Mouse (Mus musculus) MEL (cell line): Measurements from ENCODE around the gene Slc13a3. TPM values are rescaled to one million over a fixed set of nuclear protein-coding genes. Genes with fewer than 3 reads are reported as not detected.

Experiments used
- DNase-seq: peaks from one replicate; pipeline ENCODE4 v3.0.0; 2011; ENCODE audit warnings: low read depth, low spot score
- H3K27ac ChIP-seq: 2 replicates; pipeline ENCODE4 v1.5.1; 2012; ENCODE audit warnings: low read depth, mild to moderate bottlenecking, control low read depth, low read length, moderate library complexity; ENCODE audit not compliant: control insufficient read depth
- H3K27me3 ChIP-seq, 2 experiments: fragments of 150-350 bp in 1 of 2; sonication (generic) in 1 of 2; 2 replicates each; pipeline ENCODE4 v1.6.1; 2012; ENCODE audit warnings: low read length in 2 of 2, mild to moderate bottlenecking in 2 of 2, improper control_type of control experiment in 1 of 2, moderate library complexity in 1 of 2; ENCODE audit not compliant: insufficient read depth in 2 of 2, control insufficient read depth in 1 of 2
- H3K36me3 ChIP-seq, 2 experiments: 2 replicates each; pipeline ENCODE4 v1.6.1; 2012 to 2014; ENCODE audit warnings: low read length in 2 of 2, improper control_type of control experiment in 1 of 2, inconsistent platforms in 1 of 2, mild to moderate bottlenecking in 1 of 2; ENCODE audit not compliant: insufficient read depth in 2 of 2, control insufficient read depth in 1 of 2
- H3K4me1 ChIP-seq, 2 experiments: fragments of 150-350 bp in 1 of 2; sonication (generic) in 1 of 2; 2 replicates each; pipeline ENCODE4 v1.6.1; 2012; ENCODE audit warnings: low read length in 2 of 2, improper control_type of control experiment in 1 of 2, mild to moderate bottlenecking in 1 of 2; ENCODE audit not compliant: insufficient read depth in 2 of 2, control insufficient read depth in 1 of 2
- H3K4me3 ChIP-seq, 2 experiments: fragments of 150-350 bp in 1 of 2; sonication (generic) in 1 of 2; 2 replicates each; pipeline ENCODE4 v1.5.1; 2012; ENCODE audit warnings: low read depth in 2 of 2, low read length in 2 of 2, mild to moderate bottlenecking in 2 of 2, moderate library complexity in 2 of 2, control low read depth in 1 of 2, improper control_type of control experiment in 1 of 2; ENCODE audit not compliant: control insufficient read depth in 1 of 2, insufficient read depth in 1 of 2
- H3K79me2 ChIP-seq: 2 replicates; pipeline ENCODE4 v1.6.1; 2012; ENCODE audit warnings: mild to moderate bottlenecking, low read length, moderate library complexity; ENCODE audit not compliant: control insufficient read depth, poor library complexity, insufficient read depth
- H3K9ac ChIP-seq: 2 replicates; pipeline ENCODE4 v1.6.1; 2012; ENCODE audit warnings: low read depth, mild to moderate bottlenecking, control low read depth, low read length, moderate library complexity; ENCODE audit not compliant: control insufficient read depth, poor library complexity, severe bottlenecking
- H3K9me3 ChIP-seq: fragments of 150-350 bp; sonication (generic); replicated peaks from 2 replicates; pipeline ENCODE4 v1.6.1; 2012; ENCODE audit warnings: mild to moderate bottlenecking, low read length, improper control_type of control experiment, moderate library complexity; ENCODE audit not compliant: insufficient read depth
- BHLHE40 ChIP-seq: IDR thresholded peaks from 2 replicates; pipeline ENCODE4 v1.6.1; 2012; ENCODE audit warnings: low read depth, mild to moderate bottlenecking, inconsistent platforms, low read length, improper control_type of control experiment, borderline replicate concordance
- CHD2 ChIP-seq: IDR thresholded peaks from 2 replicates; pipeline ENCODE4 v1.6.1; 2011; ENCODE audit warnings: low read length, improper control_type of control experiment
- CTCF ChIP-seq, 3 experiments: IDR thresholded peaks in 2 of 3; conservative IDR thresholded peaks in 1 of 3; 2 replicates each; pipeline ENCODE4 v1.5.1; 2011 to 2012; ENCODE audit warnings: low read length in 3 of 3, low read depth in 2 of 3, mild to moderate bottlenecking in 2 of 3, improper control_type of control experiment in 1 of 3, inconsistent platforms in 1 of 3, mixed read lengths in 1 of 3, moderate library complexity in 1 of 3; ENCODE audit not compliant: control insufficient read depth in 1 of 3, insufficient read depth in 1 of 3, poor library complexity in 1 of 3, severe bottlenecking in 1 of 3
- E2F4 ChIP-seq: IDR thresholded peaks from 2 replicates; pipeline ENCODE4 v1.6.1; 2011; ENCODE audit warnings: low read depth, low read length, improper control_type of control experiment, borderline replicate concordance
- ELF1 ChIP-seq: IDR thresholded peaks from 2 replicates; pipeline ENCODE4 v1.6.1; 2014; ENCODE audit warnings: low read depth, mild to moderate bottlenecking, inconsistent platforms, low read length, improper control_type of control experiment, moderate library complexity
- ETS1 ChIP-seq: IDR thresholded peaks from 2 replicates; pipeline ENCODE4 v1.6.1; 2012; ENCODE audit warnings: low read depth, mild to moderate bottlenecking, inconsistent platforms, low read length, improper control_type of control experiment, moderate library complexity
- GATA1 ChIP-seq: IDR thresholded peaks from 2 replicates; pipeline ENCODE4 v1.6.1; 2011; ENCODE audit warnings: low read depth, low read length, improper control_type of control experiment
- HCFC1 ChIP-seq: IDR thresholded peaks from 2 replicates; pipeline ENCODE4 v1.6.1; 2012; ENCODE audit warnings: low read depth, mild to moderate bottlenecking, inconsistent platforms, low read length, improper control_type of control experiment, moderate library complexity
- JUND ChIP-seq: IDR thresholded peaks from 2 replicates; pipeline ENCODE4 v1.6.1; 2011; ENCODE audit warnings: low read depth, mild to moderate bottlenecking, improper control_type of control experiment, low read length
- KAT2A ChIP-seq: conservative IDR thresholded peaks from 2 replicates; pipeline ENCODE4 v1.6.1; 2012; ENCODE audit warnings: low read depth, low read length, improper control_type of control experiment, inconsistent platforms
- MAFK ChIP-seq: IDR thresholded peaks from 2 replicates; pipeline ENCODE4 v1.6.1; 2011; ENCODE audit warnings: low read depth, mild to moderate bottlenecking, low read length, improper control_type of control experiment, borderline replicate concordance
- MAZ ChIP-seq: IDR thresholded peaks from 2 replicates; pipeline ENCODE4 v1.6.1; 2012; ENCODE audit warnings: low read depth, mild to moderate bottlenecking, inconsistent platforms, low read length, improper control_type of control experiment
- MEF2A ChIP-seq: IDR thresholded peaks from 2 replicates; pipeline ENCODE4 v1.6.1; 2014; ENCODE audit warnings: low read depth, mild to moderate bottlenecking, inconsistent platforms, low read length, improper control_type of control experiment; ENCODE audit not compliant: poor library complexity, insufficient replicate concordance, severe bottlenecking; ENCODE audit errors: extremely low read depth
- MXI1 ChIP-seq: IDR thresholded peaks from 2 replicates; pipeline ENCODE4 v1.6.1; 2011; ENCODE audit warnings: mild to moderate bottlenecking, low read depth, low read length, improper control_type of control experiment
- MYB ChIP-seq: IDR thresholded peaks from 2 replicates; pipeline ENCODE4 v1.6.1; 2011; ENCODE audit warnings: mild to moderate bottlenecking, low read depth, low read length, improper control_type of control experiment
- MYC ChIP-seq: IDR thresholded peaks from 2 replicates; pipeline ENCODE4 v1.6.1; 2011; ENCODE audit warnings: low read depth, mild to moderate bottlenecking, low read length, improper control_type of control experiment, moderate library complexity
- NELFE ChIP-seq: IDR thresholded peaks from 2 replicates; pipeline ENCODE4 v1.6.1; 2011; ENCODE audit warnings: low read depth, low read length, improper control_type of control experiment
- POLR2A ChIP-seq, 2 experiments: IDR thresholded peaks; 2 replicates each; pipeline ENCODE4 v1.6.1; 2011 to 2012; ENCODE audit warnings: low read length in 2 of 2, mild to moderate bottlenecking in 2 of 2, control low read depth in 1 of 2, improper control_type of control experiment in 1 of 2, low read depth in 1 of 2, moderate library complexity in 1 of 2; ENCODE audit not compliant: control insufficient read depth in 1 of 2, insufficient read depth in 1 of 2, poor library complexity in 1 of 2
- POLR2AphosphoS2 ChIP-seq: IDR thresholded peaks from 2 replicates; pipeline ENCODE4 v1.6.1; 2011; ENCODE audit warnings: low read length, improper control_type of control experiment
- RCOR1 ChIP-seq: IDR thresholded peaks from 2 replicates; pipeline ENCODE4 v1.6.1; 2012; ENCODE audit warnings: low read depth, mild to moderate bottlenecking, inconsistent platforms, low read length, improper control_type of control experiment
- SIN3A ChIP-seq: IDR thresholded peaks from 2 replicates; pipeline ENCODE4 v1.6.1; 2012; ENCODE audit warnings: low read length, improper control_type of control experiment, inconsistent platforms
- SMC3 ChIP-seq: IDR thresholded peaks from 2 replicates; pipeline ENCODE4 v1.6.1; 2011; ENCODE audit warnings: low read depth, low read length, improper control_type of control experiment
- TAL1 ChIP-seq: IDR thresholded peaks from 2 replicates; pipeline ENCODE4 v1.6.1; 2012; ENCODE audit warnings: mild to moderate bottlenecking, inconsistent platforms, low read length, moderate library complexity, mixed read lengths
- TBP ChIP-seq: IDR thresholded peaks from 2 replicates; pipeline ENCODE4 v1.8.0; 2011; ENCODE audit warnings: low read depth, low read length, improper control_type of control experiment
- UBTF ChIP-seq: IDR thresholded peaks from 2 replicates; pipeline ENCODE4 v1.6.1; 2012; ENCODE audit warnings: low read depth, mild to moderate bottlenecking, inconsistent platforms, low read length, improper control_type of control experiment, moderate library complexity, borderline replicate concordance; ENCODE audit not compliant: insufficient read depth
- USF1 ChIP-seq: IDR thresholded peaks from 2 replicates; pipeline ENCODE4 v1.6.1; 2014; ENCODE audit warnings: low read depth, mild to moderate bottlenecking, inconsistent platforms, low read length, improper control_type of control experiment, moderate library complexity
- USF2 ChIP-seq, 2 experiments: IDR thresholded peaks; 2 replicates each; pipeline ENCODE4 v1.6.1; 2011 to 2012; ENCODE audit warnings: improper control_type of control experiment in 2 of 2, low read length in 2 of 2, borderline replicate concordance in 1 of 2, inconsistent platforms in 1 of 2, low read depth in 1 of 2, mild to moderate bottlenecking in 1 of 2; ENCODE audit not compliant: insufficient read depth in 1 of 2
- ZC3H11A ChIP-seq: IDR thresholded peaks from 2 replicates; pipeline ENCODE4 v1.6.1; 2012; ENCODE audit warnings: low read depth, mild to moderate bottlenecking, inconsistent platforms, low read length, improper control_type of control experiment
- ZKSCAN1 ChIP-seq: IDR thresholded peaks from 2 replicates; pipeline ENCODE4 v1.6.1; 2012; ENCODE audit warnings: low read depth, mild to moderate bottlenecking, inconsistent platforms, low read length, improper control_type of control experiment, moderate library complexity
- ZMIZ1 ChIP-seq: IDR thresholded peaks from 2 replicates; pipeline ENCODE4 v1.6.1; 2012; ENCODE audit warnings: low read depth, mild to moderate bottlenecking, inconsistent platforms, low read length, improper control_type of control experiment, moderate library complexity
- ZNF384 ChIP-seq: IDR thresholded peaks from 2 replicates; pipeline ENCODE4 v1.6.1; 2012; ENCODE audit warnings: low read depth, mild to moderate bottlenecking, inconsistent platforms, low read length, improper control_type of control experiment
- polyA plus RNA-seq, 2 experiments: library from polyadenylated mRNA; stranded (reverse) in 1 of 2; unstranded in 1 of 2; fragments of >175 nt in 1 of 2; fragments of >200 nt in 1 of 2; gene quantifications; 2 replicates each; pipeline versions ENCODE4 v1.2.1 to v1.2.4; 2012; ENCODE audit warnings: low replicate concordance in 2 of 2, low read depth in 1 of 2; ENCODE audit not compliant: insufficient read length in 2 of 2, insufficient read depth in 1 of 2, missing spikeins in 1 of 2
- total RNA-seq: library from RNA; depleted of rRNA; stranded (reverse); fragments of 300-350 nt; gene quantifications from 2 replicates; pipeline ENCODE4 v1.2.3, GENCODE M21; 2012

Gene Slc13a3
- total and polyA plus RNA-seq, 3 experiments, result not detected

- Histone ChIP-seq H3K4me1 (no peaks in the 10 kb centered on the region), H3K36me3 (no peaks in the 10 kb centered on the region), H3K4me3 (no peak overlapping the region), H3K9ac (no peak overlapping the region), H3K9me3 (no peaks in the 10 kb centered on the region), H3K27ac (no peak overlapping the region), H3K27me3 (no peaks in the 10 kb centered on the region), H3K79me2 (no peaks in the 10 kb centered on the region)
- DNase-seq, result no peak
- TF ChIP-seq TBP (no peak), E2F4 (no peak), POLR2A (IDR thresholded peaks at IDR 0.05; ENCODE audit: control insufficient read depth in 1 of 2, insufficient read depth in 1 of 2, low read depth in 1 of 2, low read length in 2 of 2, poor library complexity in 1 of 2) (no peak), POLR2AphosphoS2 (no peak), HCFC1 (no peak), BHLHE40 (no peak)
Measured at GRCm38 (mm10) chr2:165413884-165414283, 59.1 kb downstream of the Slc13a3 start.

DNA sequence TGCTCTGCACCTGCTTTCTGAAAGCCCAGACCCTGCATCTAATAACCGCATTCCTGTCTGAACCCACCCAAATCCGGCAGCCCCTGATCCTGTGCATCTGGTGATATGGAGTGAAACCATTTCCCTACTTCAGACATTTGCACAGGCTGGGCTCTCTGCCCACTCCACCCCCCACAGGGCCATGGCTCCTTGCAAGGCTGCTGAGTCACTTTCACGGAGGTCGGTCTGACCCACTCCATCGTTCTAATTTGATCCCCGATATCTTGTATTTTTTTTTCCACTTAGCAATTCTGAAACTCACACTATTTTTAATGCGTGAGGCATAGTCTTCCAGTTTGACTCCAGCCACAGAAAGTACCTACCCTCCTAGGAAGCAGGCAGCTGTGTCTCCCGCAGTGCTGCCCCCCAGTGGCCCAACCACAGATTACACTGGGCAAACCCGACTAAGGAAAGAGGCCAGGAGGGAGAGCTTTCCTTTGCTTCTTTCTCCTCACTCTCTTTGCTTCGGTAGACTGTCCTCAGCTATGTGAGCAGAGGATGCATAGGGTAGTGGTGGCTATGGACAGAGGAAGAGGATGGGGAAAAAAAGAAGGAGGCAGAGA is 65.2 kb downstream of the Slc13a3 start:
- H3K79me2 ChIP-seq, result no peaks in the 10 kb centered on the region
- DNase-seq, result peak; percentile 78
- peak overlapping the region; percentile 65 for H3K9ac ChIP-seq
- H3K27me3 ChIP-seq, result no peaks in the 10 kb centered on the region
- H3K9me3 ChIP-seq, result no peaks in the 10 kb centered on the region
- peak overlapping the region; percentile 34; the same call in 1 of the 2 replicates for H3K27ac ChIP-seq
- peaks cover 0 to 3% of the 10 kb centered on the region in 2 experiments; a peak in 2 of 4 replicates for H3K36me3 ChIP-seq
- H3K4me1 ChIP-seq, result no peaks in the 10 kb centered on the region; a peak in 1 of 4 replicates
- peak overlapping the region; percentile 39 to 68 for H3K4me3 ChIP-seq
- TF ChIP-seq JUND (no peak), POLR2AphosphoS2 (no peak), RCOR1 (no peak), SMC3 (peak; percentile 82), ETS1 (no peak), MYC (no peak), CTCF (IDR thresholded peaks at IDR 0.05 in 2 of 3, conservative IDR thresholded peaks at IDR 0.05 in 1 of 3; ENCODE audit: control insufficient read depth in 1 of 3, insufficient read depth in 1 of 3, low read depth in 2 of 3, low read length in 3 of 3, poor library complexity in 1 of 3, severe bottlenecking in 1 of 3) (peak; percentile 82 to 94 (median 86)), MXI1 (no peak), TAL1 (no peak), USF1 (no peak), HCFC1 (0 out of 2 replicates have a peak, but pooled peaks have one; percentile 14), ZMIZ1 (no peak), MAFK (no peak), ZKSCAN1 (no peak), NELFE (no peak), BHLHE40 (no peak), MAZ (0 out of 2 replicates have a peak, but pooled peaks have one; percentile 40), SIN3A (no peak), E2F4 (no peak), MYB (no peak), CHD2 (no peak), ELF1 (no peak), UBTF (no peak), MEF2A (no peak), KAT2A (no peak), ZNF384 (no peak), GATA1 (no peak), ZC3H11A (peak; percentile 56), USF2 (IDR thresholded peaks at IDR 0.05; ENCODE audit: borderline replicate concordance in 1 of 2, insufficient read depth in 1 of 2, low read depth in 1 of 2, low read length in 2 of 2) (no peak)
